Mouse (Mus musculus) erythroblast, embryonic 14.5 days (primary cell): ENCODE measurements around the gene Ifi27l2b.

ENCODE experiments used
- GATA1 ChIP-seq: IDR thresholded peaks from 2 replicates; pipeline ENCODE4 v1.6.1; 2012; ENCODE audit warnings: low read length, inconsistent platforms, mixed read lengths
- TAL1 ChIP-seq: IDR thresholded peaks from 3 replicates; pipeline ENCODE4 v1.6.1; 2012; ENCODE audit warnings: low read length, inconsistent platforms, mixed read lengths

DNA sequence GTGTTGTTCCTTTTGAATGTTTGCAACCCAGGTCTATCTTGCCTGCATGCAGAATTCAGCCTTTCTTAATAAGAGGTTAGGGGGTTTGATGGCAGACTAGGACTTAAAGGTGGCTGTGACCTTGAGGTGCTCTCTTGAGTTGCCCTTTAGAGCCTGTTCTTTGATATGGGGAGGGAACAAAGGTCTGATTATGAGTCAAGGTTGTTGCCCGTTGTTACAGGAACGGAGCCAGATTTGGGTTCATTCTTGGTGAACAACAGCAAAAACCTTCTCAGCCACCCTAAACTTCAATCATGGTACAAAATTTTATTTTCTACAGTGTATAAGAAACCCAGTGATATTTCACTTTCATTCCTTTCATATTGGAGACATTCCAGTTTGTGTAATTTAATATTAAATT lies 23.6 kb downstream of the Ifi27l2b start:
- TF ChIP-seq TAL1 = no peak
- TF ChIP-seq GATA1 = no peak
